Mouse (Mus musculus) lung, postnatal 10 days (tissue): ENCODE measurements around the gene Ddt.
A peak's percentile ranks its signal among the peaks of the same experiment; 100 is the strongest.
"Not testable (repeated sequence)": the region's sequence is repeated elsewhere in the genome, so short reads cannot be mapped to it uniquely, and the experiment has no call there.

Experiments used
- DNase-seq: peaks from one replicate; pipeline ENCODE4 v3.0.0; 2021

Ddt gene

DNA sequence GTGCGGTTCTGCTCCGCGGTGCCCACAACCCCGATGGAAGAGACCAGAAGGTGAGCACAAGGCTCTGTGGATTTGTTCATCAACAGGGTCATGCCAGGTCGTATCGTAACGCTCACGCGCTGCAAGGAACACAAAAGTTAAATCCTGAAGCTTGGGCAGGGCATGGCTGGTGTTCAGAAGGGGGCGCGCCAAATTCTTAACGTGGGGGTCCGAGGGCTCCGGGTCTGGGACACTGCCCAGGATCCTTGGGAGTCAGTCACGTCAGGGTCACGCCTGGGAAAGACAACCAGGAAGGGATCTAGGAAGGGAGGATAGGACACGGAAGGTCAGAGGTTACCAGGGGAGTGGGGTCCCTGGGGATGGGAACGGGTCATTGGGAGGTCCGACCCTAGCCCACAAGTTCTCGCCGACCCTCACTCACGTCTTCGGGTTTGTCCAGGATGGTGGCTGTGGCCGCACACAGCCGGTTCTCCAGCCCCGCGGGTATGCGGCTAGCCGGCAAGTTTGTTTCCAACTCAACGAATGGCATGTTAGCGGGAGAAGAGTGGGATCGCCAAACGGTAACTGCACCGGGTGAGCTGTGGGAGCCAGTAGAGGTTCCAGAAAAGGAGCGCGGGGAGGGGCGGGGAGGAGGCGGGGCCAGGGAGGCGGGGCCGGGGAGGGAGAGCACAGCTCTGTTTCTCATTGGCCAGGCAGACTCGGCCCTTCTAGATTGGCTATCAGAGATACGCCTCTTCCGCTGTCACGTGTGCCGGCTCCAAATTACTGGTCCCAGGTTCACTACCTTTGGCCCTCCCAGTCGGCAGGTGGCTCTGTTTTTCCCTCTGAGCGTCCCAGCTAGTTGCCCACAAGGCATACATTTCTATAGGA is at the start of gene Ddt:
Gene Ddt (minus strand): TSS at position 620 of the 870 bp plus-strand sequence.
- peak; percentile 89 for DNase-seq

DNA sequence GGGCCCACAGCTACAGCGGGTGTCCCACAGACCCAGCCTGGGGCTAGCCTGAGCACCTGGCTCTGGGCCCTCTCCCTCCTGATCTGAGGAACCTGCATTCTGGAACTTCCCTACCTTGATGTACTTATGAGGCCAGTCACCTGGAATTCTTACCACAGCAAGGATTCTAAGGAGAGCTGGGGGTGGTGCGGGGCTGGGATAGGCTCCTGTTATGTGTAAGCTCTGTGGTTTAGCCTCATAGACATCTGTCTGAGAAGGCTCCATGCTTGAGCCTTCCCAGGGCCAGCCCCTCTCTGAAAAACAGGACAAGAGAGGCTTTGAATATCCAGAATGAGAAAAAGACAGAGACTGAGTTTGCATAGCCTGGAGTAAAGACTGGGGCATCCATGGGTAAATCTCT is 49.2 kb upstream of the Ddt start, which contains the start of gene Gstt4:
Gene Gstt4 (minus strand): TSS at position 101 of the 400 bp plus-strand sequence.
- no peak for DNase-seq

DNA sequence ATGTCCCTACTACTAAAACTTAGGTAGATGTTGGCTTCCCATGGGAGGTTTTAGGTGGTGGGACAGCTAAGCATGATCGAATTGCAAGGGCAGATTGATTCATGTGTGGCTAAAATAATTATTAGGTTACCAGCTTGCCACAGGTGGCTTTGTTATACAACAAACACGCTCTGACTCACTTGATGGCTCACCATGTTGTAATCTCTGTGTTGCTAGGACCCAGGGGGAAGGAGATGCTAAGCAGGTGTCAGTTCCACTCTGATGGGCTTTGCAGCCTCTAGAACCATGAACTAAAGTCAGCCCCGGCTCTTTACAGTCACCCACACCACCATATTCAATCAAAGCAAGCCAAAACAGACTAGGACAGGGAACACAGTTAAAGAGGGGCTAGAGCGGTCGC is 46.7 kb upstream of the Ddt start:
- DNase-seq, result no peak

DNA sequence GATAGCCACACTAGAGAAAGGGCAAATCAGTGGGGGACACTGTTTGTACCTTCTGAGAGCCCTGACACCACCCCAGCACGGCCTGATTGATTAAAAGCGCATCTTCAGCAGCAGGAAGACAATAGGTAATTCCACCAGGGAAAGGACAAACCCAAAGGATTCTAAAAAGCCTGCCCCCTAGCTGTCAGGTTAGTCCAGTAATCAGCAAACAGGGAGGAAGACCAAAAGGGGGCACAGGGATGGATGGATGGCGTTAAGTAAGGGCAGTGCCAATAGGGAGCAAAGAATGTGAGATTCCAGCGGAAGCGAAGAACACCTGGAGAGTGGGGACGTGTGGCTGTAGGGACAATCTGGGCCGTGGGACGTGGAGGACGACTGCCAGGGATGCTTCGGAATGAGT is 45.4 kb upstream of the Ddt start:
- no peak for DNase-seq

DNA sequence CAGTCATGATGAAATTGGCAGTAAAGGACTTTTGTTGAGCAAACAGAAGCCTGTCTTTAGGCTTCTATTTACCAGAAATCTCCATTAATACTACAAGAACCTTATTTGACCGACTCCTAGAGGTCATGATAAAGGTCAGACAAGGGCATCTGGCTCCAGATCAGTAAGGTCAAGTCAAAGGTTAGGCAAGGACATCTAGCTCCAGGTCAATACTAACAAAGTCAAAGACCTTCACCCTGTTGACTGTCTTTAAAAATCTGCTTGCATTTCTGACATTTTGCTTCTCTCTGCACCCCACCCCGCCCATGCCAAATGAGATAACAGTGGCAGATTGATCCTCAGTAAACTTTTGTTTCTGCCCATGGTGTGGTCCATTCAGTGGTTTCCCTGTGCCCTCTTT is 31.0 kb upstream of the Ddt start:
- DNase-seq, result no peak

DNA sequence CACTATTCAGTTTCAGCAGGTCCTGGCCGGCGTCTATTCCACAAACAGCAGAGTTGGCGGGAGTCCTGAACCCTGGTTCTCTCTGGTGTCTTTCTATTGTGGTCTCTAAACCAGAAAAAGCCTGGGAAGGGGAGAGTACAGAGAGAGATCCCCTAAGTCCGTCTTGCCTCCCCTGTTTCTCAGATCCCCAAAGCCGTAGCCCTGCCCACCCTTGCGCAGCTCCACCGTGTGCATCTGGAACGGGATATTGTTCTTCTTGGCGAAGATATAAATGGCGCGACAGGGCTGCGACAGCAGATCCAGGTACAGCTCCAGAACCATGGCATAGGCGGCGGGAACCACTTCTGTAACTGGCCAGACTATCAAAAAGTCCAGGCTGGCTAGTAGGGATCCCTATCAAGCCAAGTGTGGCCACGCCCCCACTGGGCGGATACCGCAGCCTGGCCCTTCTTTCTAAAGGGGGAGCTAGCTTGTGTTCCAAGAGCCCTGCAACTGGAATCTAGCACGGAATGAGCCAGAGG is 25.0 kb upstream of the Ddt start, which contains the start of gene Gstt1:
Gene Gstt1 (minus strand): TSS at position 409 of the 521 bp plus-strand sequence.
- DNase-seq, result peak; percentile 87

DNA sequence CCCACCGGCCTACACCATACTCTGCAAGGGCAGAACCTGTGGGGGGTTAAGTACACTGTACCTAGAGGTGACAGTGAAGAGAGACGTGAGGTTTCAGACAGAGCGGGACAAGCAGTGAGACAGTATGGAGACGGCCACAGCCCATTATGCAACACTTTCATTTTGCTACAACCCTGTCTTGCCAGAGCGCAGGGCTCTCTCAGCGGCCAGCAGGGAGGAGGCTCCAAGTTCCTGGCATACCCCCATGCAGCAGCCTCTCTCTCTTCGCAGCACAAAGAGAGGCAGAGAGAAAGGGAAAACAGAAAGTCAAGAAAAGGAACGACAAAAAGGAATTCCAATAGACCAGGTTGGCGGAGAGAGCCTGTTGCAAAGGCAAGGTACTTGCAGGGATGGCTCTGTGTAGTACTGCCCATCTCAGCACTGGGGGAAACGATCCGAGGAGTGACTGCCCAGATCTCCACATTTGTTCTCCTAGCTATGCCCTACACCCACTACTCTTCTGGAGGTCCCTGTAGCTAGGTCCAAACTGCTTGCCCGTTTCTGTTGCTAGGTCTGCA is 24.5 kb upstream of the Ddt start:
- peak; percentile 71 for DNase-seq

DNA sequence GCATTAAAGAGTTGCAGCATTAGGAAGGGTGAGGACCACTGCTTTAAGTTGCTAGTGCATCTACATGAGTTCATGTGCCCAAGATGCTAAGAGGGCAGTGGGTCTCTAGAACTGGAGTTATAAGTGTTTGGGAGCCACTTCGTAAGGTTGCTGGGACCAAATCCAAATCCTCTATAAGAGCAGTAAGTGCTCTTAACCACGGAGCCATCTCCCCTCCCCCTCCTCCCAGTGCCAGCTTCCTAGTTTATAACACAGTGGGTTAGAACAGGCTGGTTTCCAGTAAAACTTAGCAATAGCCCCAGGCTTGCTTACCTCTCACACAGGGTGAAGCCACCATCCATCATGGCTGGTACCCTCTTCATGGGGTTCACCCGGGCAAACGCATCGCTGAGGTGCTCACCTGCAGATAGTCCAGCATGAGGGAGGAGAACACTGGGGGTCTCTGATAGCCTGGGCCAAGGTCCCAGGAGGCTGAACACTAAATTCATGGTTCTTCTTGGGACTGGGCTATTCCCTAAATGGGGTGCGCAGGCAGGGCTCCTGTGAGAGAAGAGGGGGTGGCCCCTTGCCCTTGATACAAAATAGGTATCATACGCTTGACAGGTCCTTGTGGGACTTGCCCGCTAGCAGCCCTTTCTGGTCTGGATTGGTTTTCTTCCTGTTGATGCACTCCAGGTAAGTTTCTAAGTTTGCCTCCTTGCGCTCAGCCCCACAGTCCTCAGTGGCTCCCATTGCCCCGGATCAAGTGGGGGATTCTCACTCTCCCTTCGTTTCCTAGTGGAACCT is 23.7 kb upstream of the Ddt start:
- peak; percentile 50 for DNase-seq

DNA sequence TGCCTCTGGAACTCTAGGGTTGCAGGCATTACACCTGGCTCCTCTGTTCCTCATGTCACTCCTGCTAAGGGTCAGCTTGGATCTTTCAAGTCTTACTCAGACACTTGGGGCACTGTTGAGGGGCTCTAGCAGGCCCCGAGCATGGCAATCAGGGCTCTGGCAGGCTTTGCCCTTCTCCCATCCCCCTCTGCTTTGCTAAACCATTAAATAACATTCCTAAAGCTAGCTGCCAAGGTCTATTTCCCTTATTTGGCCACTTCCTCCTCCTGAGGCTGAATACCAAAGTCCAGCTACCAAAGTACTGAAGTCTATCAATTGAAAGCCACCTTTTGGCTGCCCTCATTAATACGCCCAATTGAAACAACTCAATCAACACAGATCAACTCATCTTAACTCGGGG is 21.7 kb upstream of the Ddt start:
- peak; percentile 75 for DNase-seq

DNA sequence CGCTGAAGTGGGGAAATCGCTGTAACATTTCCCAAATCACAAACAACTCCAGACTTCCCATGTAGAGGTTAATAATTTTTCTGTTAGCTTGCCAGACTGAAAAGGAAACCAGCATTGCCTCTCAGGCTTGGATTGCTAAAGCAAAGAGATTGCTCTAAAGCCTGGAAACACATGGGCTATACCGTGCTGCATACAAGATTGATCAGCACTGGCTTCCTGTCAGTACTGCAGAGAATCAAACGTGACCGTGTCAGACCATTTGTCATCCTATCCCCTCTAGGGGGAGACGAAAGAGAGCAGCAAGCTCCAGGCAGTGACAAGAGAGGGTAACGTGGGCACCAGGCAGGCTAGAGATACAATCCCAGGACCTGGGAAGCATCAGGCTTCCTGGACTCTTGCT is 17.6 kb upstream of the Ddt start:
- no peak for DNase-seq

DNA sequence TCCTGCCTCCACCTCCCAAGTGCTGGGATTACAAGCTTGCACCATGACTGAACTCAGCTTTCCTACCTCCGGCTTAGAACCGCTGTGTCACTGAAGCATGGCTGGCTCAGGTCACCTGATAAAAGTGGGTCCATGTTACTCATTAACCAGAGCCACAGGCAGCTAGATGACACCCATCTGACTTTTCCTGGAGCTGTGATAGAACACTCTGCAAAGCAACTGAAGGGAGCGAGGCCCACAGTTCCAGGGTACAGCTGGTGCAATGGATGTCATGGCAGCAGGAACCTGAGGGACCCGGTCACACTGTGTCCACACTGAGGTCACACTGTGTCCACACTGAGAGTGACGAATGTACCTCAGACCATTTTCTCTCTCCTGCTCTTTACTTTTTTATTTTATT is 16.6 kb upstream of the Ddt start:
- DNase-seq, result no peak

DNA sequence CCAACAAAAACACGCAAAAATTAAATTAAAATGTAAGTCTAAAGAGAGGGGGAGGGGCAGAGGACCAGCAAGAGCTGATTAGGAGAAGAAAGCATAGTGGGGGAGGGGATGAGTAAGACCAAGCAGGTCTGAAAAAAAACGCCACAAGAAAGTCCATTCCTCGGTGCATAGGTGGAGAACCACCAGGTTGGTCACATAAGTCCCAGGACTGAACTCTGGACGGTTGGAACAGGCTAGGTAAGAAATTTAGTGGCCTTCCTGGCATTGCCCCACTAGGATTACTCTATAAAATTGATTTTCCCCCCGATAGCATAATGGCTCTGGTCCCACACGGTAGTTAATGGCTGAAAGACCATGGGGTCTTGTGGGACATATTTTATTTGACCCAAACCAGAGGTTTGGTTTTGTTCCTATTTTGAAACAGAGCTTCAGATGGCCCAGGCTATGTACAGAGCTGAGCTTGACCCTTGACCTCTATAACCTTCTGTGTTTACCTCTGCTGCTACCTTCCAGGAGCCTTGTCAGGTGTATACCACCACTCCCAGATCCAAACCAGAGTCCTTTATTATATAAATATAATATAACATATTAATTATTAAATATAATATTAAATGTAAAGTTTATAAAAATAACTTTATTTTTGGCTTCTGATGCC is 16.0 kb upstream of the Ddt start:
- DNase-seq, result no peak

DNA sequence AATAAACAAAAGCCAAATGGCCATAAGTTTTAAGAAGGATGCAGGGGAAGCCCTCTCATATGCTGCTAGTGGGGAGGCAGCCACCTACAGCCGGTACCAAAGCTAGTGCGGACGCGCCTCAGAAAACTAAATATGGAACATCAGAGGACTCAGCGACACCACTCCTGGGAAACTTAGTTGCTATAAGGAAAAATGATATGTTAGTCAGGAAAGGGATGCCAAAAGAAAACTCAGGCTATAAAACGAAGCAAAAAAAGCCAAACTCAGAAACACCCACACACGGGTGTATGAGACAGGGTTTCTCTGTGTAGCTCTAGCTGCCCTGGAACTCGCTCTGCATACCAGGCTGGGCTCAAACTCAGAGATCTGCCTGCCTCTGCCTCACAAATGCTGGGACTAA is 15.1 kb upstream of the Ddt start:
- DNase-seq, result no peak

DNA sequence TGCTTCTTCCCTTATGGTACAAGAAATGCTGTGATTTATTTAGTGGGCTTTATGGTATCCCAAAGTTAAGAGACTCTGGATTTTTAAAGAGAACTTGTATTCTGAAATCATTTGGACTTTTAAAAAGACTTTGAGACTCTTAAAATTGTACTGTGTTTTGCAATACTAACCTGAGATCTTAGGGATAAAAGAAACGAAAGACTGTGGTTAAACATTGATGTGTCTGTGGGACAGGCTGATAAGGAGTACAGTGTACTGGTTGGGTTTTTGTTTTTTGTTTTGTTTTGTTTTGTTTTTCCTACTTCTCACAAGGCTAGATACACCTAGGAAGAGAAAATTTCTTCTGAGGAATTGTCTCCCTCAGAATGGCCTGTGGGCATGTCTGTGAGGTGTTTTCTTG is 12.2 kb upstream of the Ddt start:
- no peak for DNase-seq

DNA sequence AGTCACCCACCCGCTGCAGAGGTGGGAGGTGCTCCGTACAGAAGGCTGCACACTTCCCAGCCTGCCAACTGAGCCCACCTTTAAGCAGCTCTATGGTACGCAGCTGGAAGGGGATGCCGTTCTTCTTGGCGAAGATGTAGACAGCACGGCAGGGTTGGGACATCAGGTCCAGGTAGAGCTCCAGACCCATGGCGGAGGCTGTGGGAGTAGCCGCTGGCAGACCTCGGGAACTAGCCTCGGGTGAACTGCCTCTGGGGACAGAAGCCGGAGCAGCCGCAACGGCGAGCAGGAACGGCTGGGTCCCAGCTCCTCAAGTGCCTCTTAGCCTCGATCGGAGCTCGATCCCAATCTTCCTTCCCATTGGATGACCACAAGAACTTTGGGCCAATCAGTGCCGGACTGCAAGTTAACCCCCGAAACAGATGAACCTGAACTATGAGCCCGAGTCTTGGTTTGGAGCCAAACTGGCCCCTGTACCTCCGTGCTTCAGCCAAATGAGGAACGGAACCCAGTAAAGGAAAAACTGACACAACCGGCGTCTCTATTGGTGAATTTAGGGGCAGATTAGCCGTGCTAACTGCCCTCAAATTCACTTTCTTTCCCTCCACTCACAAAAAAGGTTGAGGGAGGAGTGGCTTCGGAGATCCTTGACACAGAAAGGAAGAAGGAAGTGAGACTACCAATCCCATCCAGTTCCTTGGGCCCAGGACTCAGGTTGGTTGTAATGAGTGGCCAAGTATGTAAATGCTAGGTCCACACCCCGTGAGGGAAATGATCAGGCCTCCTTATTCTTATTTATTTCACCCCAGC is 7.8 kb upstream of the Ddt start, which contains the start of the genes Gm20441 and Gstt3:
Gene Gm20441 (minus strand): TSS at position 186 of the 810 bp plus-strand sequence.
Gene Gstt3 (minus strand): TSS at position 646 of the 810 bp plus-strand sequence.
- peak; percentile 82 for DNase-seq

DNA sequence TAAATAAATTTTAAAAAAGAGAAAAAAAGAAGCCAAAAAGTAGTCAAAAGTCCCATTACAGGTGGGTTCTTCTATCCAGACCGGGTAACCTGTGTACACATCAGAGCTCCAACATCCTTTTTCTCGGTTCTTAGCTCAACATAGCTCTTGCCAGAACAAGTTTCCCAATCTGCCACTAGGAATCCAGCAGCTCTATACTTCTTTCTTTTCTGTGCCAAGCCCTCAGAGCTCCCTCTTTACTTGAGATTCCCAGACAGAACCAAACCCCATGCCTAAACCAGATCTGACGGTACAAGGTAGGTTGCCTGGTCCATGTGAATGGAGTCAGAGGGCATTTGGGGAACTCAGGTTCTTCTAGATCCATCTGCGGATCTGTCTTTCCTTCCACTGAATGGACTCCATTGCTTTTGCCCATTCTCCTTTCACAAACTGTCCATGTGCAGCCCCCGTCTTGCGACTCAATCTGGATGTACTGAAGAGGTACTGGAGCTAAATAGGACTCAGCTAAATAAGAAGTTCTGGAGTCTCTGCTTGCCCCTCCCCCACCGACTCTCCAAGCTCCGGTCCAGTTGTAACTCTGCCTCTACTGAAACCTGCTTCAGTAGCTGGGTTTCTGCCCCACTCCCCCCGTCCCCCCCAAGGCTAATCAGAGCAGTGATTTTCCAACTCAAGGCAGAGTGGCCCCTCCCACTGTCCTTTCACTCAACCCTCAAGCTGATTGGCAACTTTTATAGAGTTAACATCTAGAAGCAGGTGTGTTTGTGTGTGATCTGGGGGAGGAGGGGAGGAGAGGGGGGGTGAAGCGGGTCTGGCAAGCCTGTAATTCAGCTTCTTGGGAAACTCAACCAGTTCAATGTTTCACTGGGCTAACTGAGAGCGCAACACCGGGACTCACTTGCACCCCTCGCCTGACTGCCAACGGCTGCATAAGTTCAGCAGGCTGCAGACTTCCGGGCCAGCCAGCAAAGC is 6.3 kb upstream of the Ddt start:
- DNase-seq, result peak; percentile 45

DNA sequence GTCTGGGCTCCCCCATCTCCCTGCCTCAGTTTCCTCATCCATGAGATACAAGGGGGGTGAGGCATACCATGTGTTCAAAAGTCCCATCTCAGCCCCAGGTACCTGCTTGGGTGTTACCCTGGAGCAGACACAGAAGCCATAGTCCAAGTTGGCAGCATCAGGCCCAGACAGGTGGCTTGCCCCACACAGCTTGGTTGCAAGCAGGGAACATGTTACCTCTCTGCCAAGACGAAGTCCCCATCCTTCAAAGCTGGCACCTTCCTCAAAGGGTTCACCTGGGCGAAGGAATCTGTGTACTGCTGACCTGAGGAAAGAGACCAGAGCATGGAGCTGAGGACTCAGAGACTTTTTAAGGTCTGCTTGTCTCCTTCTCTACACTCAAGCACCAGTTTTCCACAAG is 4.7 kb upstream of the Ddt start:
- no peak for DNase-seq

DNA sequence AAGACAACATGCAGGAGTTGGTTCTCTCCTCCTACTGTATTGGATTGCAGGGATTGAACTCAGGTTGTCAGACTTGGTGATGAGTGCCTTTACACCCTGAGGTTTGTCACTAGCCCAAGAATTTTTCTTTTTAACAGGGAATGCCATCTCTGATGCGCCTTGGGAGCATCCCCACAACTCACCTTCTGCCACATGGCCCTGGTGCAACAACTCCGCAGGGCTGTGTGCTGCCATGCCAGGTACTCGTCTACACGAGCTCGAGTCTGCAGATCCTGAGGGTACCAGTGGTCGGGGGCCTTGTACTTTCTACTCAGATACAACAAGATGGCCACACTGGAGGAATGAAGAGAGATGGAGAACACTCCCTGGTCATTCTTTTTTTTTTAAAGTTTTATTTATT is 3.3 kb upstream of the Ddt start:
- DNase-seq, result no peak

DNA sequence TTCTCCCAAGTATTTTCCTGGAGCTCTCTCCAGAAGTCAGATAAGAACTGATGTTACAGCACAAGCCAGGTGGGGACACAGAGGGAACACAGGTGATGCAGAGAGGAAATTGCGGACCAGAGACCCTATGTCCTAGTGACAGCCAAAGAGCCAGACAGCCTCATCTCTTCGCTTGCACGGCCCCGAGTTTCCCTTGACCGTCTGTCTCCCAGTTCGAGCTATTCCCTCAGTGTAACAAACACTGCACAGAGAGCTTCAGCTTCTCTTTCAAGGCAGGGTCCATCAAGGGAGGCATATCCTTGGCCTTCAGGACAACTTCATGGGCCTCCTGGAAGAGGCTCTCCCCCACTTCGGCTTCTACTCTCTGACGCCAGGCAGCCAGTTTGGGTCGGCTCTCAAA is 1.4 kb upstream of the Ddt start:
- DNase-seq, result no peak

DNA sequence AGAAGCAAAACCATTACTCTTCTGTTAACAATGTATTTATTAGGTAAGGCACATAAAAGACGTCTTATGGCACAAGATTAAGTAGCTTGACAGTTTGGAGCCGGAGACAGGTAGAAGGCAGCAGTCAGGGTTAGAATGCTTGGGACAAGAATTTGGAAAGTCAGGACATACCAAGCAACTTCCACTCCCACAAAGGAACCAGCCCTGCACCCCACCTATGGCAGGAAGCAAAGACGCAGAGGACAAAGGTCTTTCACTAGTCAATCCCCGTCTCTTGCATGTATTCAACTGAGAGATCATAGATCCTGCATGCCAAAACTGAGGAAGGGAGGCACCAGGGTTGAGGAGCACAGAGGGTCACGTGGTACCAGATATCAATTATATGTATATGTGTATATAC is 888 bp upstream of the Ddt start:
- DNase-seq, result no peak

DNA sequence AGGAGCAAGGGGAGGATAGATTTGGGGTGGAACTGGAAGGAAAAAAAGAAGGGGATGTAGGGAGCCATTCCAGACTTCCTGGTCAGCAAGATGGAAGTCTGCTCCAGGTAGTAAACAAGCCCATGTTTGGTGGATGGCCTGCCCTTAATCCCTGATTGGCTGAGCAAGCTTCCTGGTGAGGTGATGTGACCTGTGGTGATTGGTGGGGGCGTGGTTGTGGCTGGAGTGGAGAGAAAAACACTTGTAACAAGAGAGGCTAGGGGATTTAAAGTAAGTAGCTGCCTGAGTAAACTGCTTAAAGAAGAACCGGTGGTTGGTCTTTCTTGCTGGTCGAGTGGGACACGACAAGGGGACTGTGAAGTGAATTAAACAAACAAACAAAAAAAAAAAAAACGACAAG is 5.5 kb downstream of the Ddt start:
- not testable (repeated sequence) for DNase-seq
